Comparison of ENCODE assay signal across 9 mouse cellular contexts in the genomic region with DNA sequence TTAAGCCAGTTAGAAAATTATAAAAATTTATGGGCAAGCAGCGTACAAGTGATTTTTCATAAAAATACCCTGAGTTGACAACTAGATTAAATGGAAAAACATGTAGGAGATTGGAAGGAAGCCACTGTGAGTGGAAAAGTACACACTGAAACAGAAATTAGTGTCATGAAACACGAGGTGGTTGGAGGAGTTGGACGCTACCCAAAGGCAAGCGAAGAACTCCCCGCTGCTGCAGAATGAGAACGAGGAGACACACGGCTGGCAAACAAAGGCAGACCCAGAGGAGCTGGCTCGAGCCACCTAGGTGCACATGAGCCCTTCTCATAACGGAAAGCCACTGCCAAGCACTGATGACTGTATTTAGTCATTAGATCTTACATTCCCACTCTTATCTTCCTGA.
A peak's percentile ranks its signal among the peaks of the same experiment; 100 is the strongest.
DNase-seq lines count a peak whose midpoint lies in the region; ATAC-seq and TF ChIP-seq lines count a peak whose summit lies in the region.
"Had no signal": no experiment of that assay in that cellular context is flagged by ENCODE, and none has a peak within 500 bp of the region (broad histone marks: within the 10 kb centered on the region; RNA-seq: fewer than 3 reads in every experiment).

No protein-coding gene starts in this region.

- no peak overlapping the region for H3K9ac ChIP-seq in limb, embryonic 13.5 days
- H3K9ac ChIP-seq in neural tube, embryonic 15.5 days (replicated peaks): no peak overlapping the region

- H3K4me1 ChIP-seq in limb, embryonic 13.5 days: peaks cover 8% of the 10 kb centered on the region; the same call in 1 of the 2 replicates
- peaks cover 4% of the 10 kb centered on the region for H3K4me1 ChIP-seq in limb, embryonic 10.5 days
- H3K4me1 ChIP-seq in embryonic fibroblast, embryonic 13.5 days (ENCODE audit: control insufficient read depth, insufficient read depth, low read length): peaks cover 9% of the 10 kb centered on the region
- peaks cover 3% of the 10 kb centered on the region; the same call in 1 of the 2 replicates for H3K4me1 ChIP-seq in neural tube, embryonic 15.5 days

- H3K4me2 ChIP-seq in limb, embryonic 13.5 days (replicated peaks): peak overlapping the region; percentile 16; the same call in 1 of the 2 replicates
- no peak overlapping the region for H3K4me2 ChIP-seq in neural tube, embryonic 15.5 days

- intact Hi-C loops in heart, postnatal 36 days (cut with DNase I): loop anchor here (10.0 kb wide), 1 partner anchor 250 kb away; no protein-coding TSS in a partner anchor
- intact Hi-C loops in left cerebral cortex, postnatal 10 days (cut with DNase I): no loop called here

- no peaks in the 10 kb centered on the region for H3K36me3 ChIP-seq in limb, embryonic 13.5 days
- no peaks in the 10 kb centered on the region for H3K36me3 ChIP-seq in limb, embryonic 10.5 days
- no peaks in the 10 kb centered on the region for H3K36me3 ChIP-seq in neural tube, embryonic 15.5 days

- TF ChIP-seq POLR2A in embryonic fibroblast, embryonic 13.5 days (IDR thresholded peaks at IDR 0.05; ENCODE audit: low read depth, low read length): no peak

- WGBS in limb, embryonic 13.5 days: 45% methylated on average over 9 of the region's 9 CpGs
- WGBS in limb, embryonic 10.5 days: 79% methylated on average over 9 of the region's 9 CpGs
- WGBS in neural tube, embryonic 15.5 days: 51% methylated on average over 9 of the region's 9 CpGs

- peak; percentile 54; the same call in 1 of the 2 replicates for ATAC-seq in limb, embryonic 13.5 days (ENCODE audit: low FRiP score, low read depth)
- ATAC-seq in neural tube, embryonic 15.5 days (ENCODE audit: low FRiP score): no peak
- ATAC-seq: Patski had no signal

- H3K27me3 ChIP-seq in limb, embryonic 13.5 days: no peaks in the 10 kb centered on the region
- no peaks in the 10 kb centered on the region for H3K27me3 ChIP-seq in limb, embryonic 10.5 days (ENCODE audit: low read depth, poor library complexity, severe bottlenecking)
- no peaks in the 10 kb centered on the region for H3K27me3 ChIP-seq in neural tube, embryonic 15.5 days (replicated peaks)
- H3K27me3 ChIP-seq: Patski had no signal

- no peaks in the 10 kb centered on the region for H3K9me3 ChIP-seq in limb, embryonic 13.5 days
- H3K9me3 ChIP-seq in limb, embryonic 10.5 days (replicated peaks): no peaks in the 10 kb centered on the region
- H3K9me3 ChIP-seq in neural tube, embryonic 15.5 days (replicated peaks): no peaks in the 10 kb centered on the region

- no peak overlapping the region for H3K4me3 ChIP-seq in limb, embryonic 13.5 days
- no peak overlapping the region for H3K4me3 ChIP-seq in limb, embryonic 10.5 days
- no peak overlapping the region for H3K4me3 ChIP-seq in embryonic fibroblast, embryonic 13.5 days (ENCODE audit: insufficient read depth, low read length)
- no peak overlapping the region for H3K4me3 ChIP-seq in neural tube, embryonic 15.5 days (replicated peaks)

- no peak for DNase-seq in limb, embryonic 10.5 days (ENCODE audit: low spot score)
- DNase-seq in heart, postnatal 36 days: peak; percentile 47 to 50
- peak; percentile 59 to 68 for DNase-seq in left cerebral cortex, postnatal 10 days (ENCODE audit: extremely low spot score in 1 of 2, low spot score in 2 of 2)
- peak; percentile 51 to 69 for DNase-seq in right cerebral cortex, postnatal 36 days (ENCODE audit: low spot score in 2 of 2)
- DNase-seq in thymus, adult 18-20 months: no peak

- TF ChIP-seq CTCF in embryonic fibroblast, embryonic 13.5 days (IDR thresholded peaks at IDR 0.05; ENCODE audit: borderline replicate concordance, insufficient read depth, low read length): no peak

- peak overlapping the region; percentile 55 for H3K27ac ChIP-seq in limb, embryonic 13.5 days
- no peak overlapping the region for H3K27ac ChIP-seq in limb, embryonic 10.5 days
- H3K27ac ChIP-seq in embryonic fibroblast, embryonic 13.5 days (ENCODE audit: insufficient read depth, low read length): peak overlapping the region; percentile 33
- H3K27ac ChIP-seq in neural tube, embryonic 15.5 days (replicated peaks): no peak overlapping the region

Comparison
In these comparisons a context has a peak if more than half of its experiments do, and no peak if none do; other contexts are left out.
1. H3K27ac ChIP-seq: peak in limb, embryonic 13.5 days (single experiment) and embryonic fibroblast, embryonic 13.5 days (single experiment); none in limb, embryonic 10.5 days (single experiment) and neural tube, embryonic 15.5 days (single experiment).
2. DNase-seq: peak in heart, postnatal 36 days (2 of 2), left cerebral cortex, postnatal 10 days (2 of 2) and right cerebral cortex, postnatal 36 days (2 of 2); none in limb, embryonic 10.5 days (single experiment) and thymus, adult 18-20 months (0 of 2).